Mouse (Mus musculus) ovary, postnatal 14 days (tissue): ENCODE data around the gene Mfsd2b.
A peak's percentile ranks its signal among the peaks of the same experiment; 100 is the strongest.

Experiments
- DNase-seq: peaks from one replicate; pipeline ENCODE4 v3.0.0; 2022; ENCODE audit warnings: low spot score

Gene Mfsd2b

DNA sequence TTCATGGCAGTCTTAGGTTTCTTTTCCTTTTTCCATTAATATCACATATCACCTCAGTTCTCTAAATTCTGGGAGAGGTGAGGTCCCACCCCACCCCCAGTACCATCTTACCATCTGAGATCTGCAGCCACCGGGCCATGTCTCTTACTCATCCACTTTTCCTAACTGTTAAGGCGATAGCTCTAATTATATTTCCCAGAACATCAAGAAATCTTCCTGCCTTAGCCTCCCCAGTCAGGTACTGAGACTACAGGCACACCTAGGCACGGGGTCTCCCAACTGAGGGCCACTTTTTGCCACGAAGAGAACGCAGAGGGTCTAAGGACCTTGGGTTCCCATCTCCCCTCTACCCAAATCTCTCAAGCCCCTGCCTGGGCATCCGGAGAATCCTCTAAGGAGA lies 628 bp downstream of the Mfsd2b start:
- DNase-seq, result no peak

DNA sequence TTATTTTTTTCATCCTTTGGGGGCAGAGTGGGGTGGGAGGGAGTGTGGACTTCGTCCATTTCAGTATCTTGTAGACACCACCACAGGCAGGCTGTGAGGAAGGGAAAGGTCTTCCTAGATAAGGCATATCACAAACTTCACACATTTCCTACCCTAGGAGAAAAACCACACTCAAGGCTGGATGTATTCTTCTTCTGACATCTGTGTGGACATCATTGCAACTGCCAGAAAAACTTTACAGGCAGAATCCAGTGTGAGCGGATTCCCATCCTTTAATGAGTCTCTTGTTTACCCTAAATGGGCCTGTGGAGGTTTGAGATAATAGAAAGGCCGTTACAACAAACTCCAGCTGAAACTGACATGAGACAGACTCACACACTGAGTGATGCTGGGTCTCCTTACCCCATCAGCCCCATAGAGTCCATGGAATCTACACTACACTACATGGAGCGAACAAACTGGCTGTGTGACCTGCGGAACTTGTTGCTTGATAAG lies 1.1 kb downstream of the Mfsd2b start:
- no peak for DNase-seq

DNA sequence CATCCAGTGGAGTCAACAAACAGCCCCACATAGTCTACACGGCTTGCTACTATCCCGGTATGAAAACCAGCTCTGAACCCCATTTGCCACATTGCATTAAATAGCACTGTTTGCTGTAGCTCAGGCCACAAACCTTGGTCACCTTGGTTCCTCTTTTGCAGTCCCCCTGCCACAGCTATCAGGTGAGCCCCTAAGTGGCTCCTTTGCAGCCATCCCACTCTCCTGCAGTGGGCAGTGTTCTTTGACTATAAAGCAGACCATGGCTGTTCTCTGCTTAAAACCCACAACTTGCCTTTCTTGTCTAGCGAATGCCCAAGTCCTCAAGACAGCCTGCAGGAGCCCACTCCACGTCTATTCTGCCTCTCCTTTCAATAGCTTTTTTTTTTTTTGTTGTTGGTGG lies 1.9 kb downstream of the Mfsd2b start:
- no peak for DNase-seq

DNA sequence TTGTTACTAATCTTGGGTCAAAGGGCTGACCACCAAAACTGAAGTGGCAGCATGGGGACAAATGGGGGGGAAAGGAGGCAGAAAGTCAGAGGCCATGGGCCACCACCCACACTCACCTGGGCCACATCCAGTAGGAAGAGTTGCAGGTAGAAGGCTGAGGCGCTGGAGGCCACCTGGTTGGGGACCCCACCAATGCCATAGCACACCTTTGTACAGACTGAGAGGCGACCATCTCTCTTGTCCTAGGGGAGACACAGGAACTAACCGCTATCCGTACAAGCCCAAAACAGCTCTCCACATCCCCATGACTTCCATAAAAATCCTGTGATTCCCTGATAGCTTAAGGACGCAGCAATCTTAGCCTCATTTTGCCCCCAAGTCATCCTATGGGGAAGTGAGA lies 2.9 kb downstream of the Mfsd2b start:
- no peak for DNase-seq

GRCm38 (mm10) chr12:4868924-4869323 lies 5.2 kb downstream of the Mfsd2b start:
- DNase-seq, result no peak

DNA sequence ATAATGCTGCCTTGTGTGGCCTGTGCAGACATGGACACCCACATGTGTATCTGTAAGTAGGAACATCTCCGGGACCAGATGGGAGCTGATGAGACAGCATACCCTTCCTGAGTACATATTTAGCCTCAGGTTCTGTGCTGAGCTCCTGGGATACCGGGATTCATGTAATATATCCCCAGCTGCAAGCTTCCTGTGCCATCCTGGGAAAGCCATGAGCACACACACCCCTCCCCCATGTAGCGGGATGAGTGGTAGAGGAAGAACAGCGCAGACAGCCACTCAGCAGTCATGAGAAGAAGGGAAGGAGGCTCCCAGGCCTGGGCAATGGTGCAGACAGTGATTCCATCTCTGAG lies 9.8 kb downstream of the Mfsd2b start:
- no peak for DNase-seq

DNA sequence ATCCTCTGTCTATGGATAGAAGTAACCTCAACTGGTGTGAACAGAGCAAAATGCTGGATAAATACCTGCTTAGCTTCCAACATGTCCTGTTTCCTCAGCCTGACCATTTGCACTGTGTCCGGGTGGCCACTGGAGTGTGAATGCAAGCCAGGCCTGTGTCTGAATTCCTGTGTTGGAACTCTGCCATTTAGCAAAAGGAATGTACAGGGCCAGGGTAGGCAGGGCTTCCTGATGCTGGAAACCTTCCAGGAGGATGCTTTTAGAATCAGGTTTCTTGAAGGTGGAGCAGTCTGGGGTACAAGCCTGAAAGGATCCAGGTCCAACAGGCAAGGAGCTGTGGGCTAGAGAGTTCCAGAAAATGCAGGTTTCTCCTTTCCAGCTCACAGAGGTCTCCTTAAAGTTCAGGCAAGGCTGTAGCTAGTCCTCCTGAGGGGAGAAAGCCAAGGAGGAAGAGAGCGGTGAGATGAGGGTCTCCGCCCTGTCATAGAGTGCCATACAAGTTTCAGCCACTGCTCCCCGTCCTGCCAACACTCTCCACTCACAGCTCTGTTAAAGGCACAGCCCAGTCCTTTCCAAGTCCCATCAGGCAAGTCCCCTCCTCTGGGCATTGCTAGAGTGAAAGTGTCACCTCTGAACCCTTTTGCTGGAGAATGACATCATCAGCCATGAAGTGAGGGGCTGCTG lies 10.4 kb downstream of the Mfsd2b start:
- DNase-seq, result no peak

DNA sequence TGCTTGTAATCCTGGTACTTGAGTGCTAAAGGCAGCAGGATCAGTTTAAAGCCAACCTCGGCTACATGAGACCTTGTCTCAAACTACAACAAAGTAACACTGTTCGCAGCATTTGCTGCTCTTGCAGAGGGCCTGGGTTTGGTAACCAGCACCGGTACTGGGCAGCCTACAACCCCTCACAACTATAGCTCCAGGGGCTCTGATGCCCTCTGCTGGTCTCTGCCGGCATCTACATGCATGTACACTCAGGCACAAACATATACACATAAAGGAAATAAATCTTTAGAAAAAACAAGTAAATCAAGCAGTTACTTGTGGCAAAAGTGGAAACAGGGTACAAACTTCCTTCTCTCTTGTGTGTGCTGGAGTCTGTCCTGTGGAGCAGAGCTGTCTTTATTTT lies 11.5 kb downstream of the Mfsd2b start:
- DNase-seq, result no peak

- no peak for DNase-seq
Measured at GRCm38 (mm10) chr12:4859241-4859914, 14.8 kb downstream of the Mfsd2b start.

GRCm38 (mm10) chr12:4856834-4857233 lies 17.3 kb downstream of the Mfsd2b start:
- no peak for DNase-seq

DNA sequence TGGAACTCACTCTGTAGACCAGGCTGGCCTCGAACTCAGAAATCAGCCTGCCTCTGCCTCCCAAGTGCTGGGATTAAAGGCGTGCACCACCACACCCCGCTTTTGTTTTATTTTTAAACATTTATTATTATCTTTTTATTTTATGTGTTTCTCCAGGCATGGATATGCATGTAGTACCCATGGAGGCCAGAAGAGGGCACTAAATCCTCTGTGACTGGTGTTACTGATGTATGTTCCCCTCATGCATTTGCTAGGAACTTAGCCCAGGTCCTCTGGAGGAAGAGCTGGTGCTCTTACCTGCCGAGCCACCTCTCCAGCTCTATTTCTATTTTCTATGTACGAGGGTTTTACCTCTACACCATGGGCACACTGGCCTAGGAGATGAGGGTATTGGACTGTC lies 18.0 kb downstream of the Mfsd2b start:
- DNase-seq, result no peak

DNA sequence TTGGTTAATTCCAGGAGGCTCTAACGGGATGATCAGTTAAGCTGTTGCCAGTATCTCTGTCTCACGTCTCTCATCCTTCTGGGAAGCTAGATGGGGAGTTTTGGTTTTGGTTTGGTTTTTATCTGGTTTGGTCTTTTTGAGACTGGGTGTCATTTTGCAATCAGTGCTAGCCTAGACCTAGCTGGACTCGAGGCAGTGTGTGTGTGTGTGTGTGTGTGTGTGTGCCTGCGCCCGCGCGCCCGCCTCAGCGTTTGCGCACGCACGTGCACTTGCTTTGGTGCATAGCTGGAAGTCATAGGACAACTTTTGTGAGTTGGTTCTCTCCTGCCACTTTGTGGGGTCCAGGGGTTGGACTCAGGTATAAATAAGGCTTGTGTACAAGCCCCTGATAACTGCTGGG lies 30.4 kb downstream of the Mfsd2b start:
- no peak for DNase-seq

DNA sequence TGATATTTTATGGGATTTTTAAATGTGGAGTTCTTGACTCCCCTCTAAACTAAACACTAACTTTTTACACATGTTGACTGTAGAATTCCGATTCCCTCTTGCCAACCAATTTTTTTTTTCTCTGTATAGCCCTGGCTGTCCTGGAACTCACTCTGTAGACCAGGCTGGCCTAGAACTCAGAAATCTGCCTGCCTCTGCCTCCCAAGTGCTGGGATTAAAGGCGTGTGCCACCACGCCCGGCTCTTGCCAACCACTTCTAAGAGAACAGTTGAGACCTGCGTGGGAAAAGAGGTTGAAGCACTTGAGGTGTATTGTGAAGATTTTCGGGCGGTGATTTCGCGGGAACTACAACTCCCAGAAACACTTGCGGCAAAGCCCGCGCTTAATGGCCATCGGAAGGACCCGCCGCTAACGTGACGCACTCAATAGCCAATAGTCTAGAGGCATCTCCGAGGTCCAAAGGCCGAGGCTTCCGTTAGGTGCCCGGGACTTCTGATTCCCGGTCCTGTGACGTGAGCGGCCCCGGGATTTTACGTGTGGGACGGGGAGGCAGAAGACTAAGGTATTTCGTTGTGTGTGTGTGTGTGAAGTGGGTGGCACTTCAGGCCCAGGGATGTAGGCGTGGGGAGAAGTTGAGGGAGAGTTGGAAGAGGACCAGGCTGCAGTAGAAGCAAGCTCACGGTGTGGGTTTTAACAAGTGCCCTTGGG lies 31.1 kb downstream of the Mfsd2b start, which contains the start of gene Wdcp:
Gene Wdcp (plus strand): TSS at position 414 of the 708 bp plus-strand sequence.
- DNase-seq, result peak; percentile 66

GRCm38 (mm10) chr12:4842456-4842855 lies 31.7 kb downstream of the Mfsd2b start:
- no peak for DNase-seq

DNA sequence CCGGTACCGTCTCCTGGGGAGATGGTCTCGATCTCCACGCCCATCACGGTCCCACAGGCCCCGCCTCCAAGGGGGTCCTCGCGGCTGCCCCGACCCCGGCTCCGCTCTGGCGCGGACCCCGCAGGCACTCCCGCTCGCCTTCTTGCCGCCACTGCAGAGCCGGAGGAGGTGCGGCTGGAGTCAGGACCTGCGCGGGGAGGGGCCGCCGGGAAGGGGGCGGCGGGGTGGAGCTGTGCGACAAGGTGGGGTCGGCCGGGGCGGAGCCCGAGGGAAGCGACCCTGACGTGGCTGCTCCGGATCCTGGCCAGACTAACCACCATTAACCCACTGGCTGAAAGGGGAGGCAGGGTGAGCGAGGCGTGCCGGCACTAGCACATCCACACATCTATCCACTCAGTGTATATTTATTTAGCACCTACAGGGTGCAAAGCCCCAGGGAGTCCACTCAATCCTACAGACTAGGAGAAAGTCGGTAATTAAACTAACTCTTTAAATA lies 32.7 kb downstream of the Mfsd2b start, which contains the start of gene Fkbp1b:
Gene Fkbp1b (minus strand): TSS at position 200 of the 496 bp plus-strand sequence.
- DNase-seq, result peak; percentile 27

DNA sequence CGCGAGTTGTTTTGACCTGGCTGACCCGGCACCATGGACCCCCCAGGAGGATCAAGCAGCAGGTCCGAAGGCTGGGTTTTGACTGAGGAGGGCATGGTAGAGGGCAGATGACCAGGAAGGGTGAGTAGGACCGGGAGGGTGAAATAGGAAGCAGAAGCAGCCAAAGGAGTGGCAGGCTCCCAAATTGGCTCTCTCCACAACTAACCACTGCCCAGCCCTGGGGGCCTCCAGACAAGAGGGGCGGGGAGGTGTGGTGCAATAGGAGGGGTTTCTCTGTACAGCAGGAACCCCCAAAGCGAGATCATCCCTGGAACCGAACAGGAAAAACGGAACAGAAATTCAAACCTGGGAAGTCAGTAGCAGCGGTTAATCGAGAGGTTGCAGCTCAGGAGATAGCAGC lies 33.4 kb downstream of the Mfsd2b start:
- DNase-seq, result no peak

DNA sequence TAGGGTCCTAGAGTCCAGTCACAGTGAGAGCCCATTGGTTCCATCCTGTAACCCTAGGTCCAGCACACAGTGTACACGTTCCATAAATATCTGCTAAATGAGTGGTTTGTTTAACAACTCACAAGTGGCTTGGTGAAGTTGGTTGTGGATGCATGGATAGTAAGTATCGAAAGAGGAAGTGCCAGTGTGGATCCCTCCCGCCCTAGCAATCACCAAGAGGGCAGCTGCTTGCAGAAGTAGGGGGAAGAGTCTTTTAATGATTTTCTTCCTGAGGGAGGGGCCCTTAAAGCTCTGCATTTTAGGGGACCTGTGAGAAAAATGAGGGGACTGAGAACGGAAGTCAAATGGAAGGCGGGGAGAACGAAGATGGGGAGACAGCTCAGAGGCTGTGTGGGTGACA lies 34.1 kb downstream of the Mfsd2b start:
- no peak for DNase-seq

GRCm38 (mm10) chr12:4836959-4837358 lies 37.2 kb downstream of the Mfsd2b start:
- no peak for DNase-seq

DNA sequence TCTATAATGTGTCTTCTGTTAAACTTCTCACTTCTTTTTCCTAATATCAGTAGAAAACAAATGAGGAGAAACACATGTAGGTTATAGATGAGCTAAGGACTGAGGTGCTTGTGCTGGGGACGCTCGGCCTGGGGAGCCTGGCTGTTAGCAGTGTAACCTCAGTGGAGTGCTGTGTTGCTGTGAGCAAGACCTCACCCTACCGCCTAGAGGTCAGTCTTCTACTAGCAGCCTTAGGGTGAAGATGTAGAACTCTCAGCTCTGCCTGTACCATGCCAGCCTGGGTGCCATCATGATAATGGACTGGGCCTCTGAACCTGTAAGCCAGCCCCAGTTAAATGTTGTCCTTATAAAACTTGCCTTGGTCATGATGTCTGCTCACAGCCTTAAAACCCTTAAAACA lies 46.9 kb downstream of the Mfsd2b start:
- no peak for DNase-seq

DNA sequence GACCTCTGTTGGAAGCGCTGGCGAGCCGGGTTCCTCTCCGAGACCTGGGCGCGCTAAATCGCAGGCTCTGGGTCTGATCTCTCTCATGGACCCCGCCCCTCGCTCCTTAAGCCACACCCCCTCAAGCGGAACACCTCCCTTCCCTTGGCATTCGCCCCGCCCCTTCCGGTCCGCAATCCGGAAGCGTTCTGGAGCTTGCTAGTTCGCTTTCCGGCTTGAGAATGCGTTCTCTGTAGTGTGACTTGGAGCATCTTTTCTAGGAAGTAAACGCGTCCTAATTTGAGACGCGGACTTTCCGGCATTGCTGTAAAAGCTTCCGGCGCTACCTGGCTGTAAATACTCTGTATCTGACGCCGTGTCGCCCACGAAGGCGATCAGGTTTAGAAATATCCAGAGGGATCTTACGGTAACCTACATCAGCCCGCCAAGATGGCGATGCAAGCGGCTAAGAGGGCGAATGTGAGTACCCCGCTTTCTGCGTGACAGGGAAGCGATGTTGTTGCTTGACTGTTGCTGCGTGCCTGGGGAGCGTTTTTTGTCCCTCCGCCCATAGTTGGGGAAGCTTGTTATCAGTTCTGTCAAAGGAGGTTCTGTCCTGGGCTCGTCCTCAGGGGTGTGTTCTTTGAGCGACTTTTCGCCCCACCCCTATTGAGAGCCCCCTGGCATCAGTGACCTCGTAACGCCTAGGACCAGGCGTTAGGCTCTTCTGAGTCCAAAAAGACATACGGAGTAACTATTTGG lies 56.6 kb downstream of the Mfsd2b start, which contains the start of gene Sf3b6:
Gene Sf3b6 (plus strand): TSS at position 184 of the 741 bp plus-strand sequence.
- DNase-seq, result peak; percentile 96

DNA sequence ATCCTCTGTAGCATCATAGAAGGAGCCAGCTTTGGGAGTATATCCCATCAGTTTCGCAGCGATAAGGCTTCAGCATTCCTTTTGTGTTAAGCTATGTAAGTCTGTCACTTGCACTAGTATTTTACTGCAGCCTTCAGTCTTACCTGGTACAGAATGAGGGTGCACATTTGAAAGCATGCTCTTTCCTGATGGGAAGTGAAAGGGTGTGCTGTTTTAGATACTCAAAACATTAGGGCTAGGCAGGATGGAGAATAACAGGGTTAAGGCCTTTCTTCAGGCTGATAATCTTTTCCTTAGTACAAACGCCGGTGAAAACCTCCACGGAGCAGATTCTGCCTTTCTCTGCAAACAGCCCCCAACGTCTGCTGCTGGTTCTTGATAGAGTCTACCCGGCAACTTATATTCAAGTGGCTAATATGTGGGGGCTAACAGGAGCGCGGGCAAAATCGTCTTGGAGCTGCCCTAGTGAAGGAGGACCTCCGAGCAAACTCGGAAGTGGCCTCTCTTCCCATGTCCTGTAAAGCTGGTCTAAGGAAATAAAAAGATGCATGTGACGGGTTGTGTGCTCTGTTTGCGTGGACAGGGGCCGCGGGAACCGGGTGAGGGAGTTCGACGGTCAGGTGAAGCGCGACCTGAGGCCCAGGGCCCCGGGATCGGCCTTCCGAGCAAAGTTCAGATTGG lies 57.3 kb downstream of the Mfsd2b start:
- peak; percentile 7 for DNase-seq
